Comparison of ENCODE assay signal across 8 mouse cellular contexts in the genomic region with DNA sequence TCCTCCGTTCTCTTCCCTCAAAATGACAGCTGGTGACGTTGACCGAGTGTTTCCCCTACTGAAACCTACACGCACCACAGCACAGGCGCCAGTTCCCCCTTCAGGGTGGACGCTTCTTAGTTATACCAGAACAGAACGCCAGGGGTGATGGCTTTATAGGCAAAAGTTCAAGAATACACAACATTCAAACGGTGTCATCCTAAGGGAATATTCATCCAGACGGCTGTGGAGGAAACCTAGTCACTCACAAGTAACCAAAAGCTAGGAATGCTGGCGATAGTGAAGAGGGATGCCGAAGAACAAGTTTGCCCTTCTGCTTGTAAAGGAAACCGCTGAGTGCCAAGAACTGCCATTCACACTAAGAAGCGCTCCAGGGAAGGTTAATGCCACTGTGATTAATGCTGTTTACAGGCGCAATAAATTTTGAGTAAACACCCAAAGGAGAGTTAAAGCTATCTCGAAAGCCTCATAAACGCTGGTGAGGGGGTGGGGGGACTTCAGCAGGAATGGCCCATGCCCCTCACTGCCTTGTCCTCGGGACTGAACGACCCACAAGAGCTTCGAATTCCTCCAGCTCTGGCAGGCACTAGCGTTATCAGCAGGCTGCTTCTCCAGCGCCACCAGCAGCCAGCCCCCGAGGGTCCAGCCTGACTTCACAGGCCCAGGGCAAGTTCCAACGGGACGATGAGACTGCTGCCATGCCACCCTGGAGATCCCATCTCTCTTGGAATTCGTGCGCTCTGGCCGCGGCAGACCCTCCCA. TPM values are rescaled to one million over a fixed set of nuclear protein-coding genes. Genes with fewer than 3 reads are reported as not detected.
DNase-seq lines count a peak whose midpoint lies in the region; ATAC-seq lines count a peak whose summit lies in the region.

No protein-coding gene starts in this region.

- DNase-seq in CD8-positive naive resting alpha-beta T cell, adult 2 months (ENCODE audit: low read depth in 2 of 2, low spot score in 2 of 2) = peak; percentile 6 to 28
- peak; percentile 70 to 89 for DNase-seq in adrenal gland, adult (ENCODE audit: inconsistent age in 2 of 2, low spot score in 1 of 2)
- DNase-seq in embryo, embryonic 9.5 days (ENCODE audit: extremely low spot score) = peak; percentile 62
- DNase-seq in kidney, postnatal 4 days = peak; percentile 57 to 75
- DNase-seq in spleen, postnatal 4 days (ENCODE audit: low spot score in 2 of 2) = peak; percentile 33 to 73
- DNase-seq in frontal cortex, adult 2 months (ENCODE audit: extremely low spot score in 1 of 2, low spot score in 1 of 2) = no peak

- peak overlapping the region; percentile 95 for H3K4me2 ChIP-seq in heart, embryonic 16.5 days (ENCODE audit: low read depth, low read length)

- WGBS in heart, embryonic 16.5 days = 2% methylated on average over 28 of the region's 28 CpGs

- peak overlapping the region; percentile 63 for H3K4me3 ChIP-seq in heart, embryonic 16.5 days (ENCODE audit: low read length)

- peak; percentile 29; the same call in 1 of the 2 replicates for ATAC-seq in heart, embryonic 16.5 days (replicated peaks; ENCODE audit: extremely low read depth, insufficient read depth, low FRiP score)
- ATAC-seq in megakaryocyte-erythroid progenitor cell, adult 5-6 weeks (replicated peaks; ENCODE audit: low FRiP score, low TSS enrichment, poor library complexity, severe bottlenecking) = peak; percentile 58

- H3K27ac ChIP-seq in heart, embryonic 16.5 days (ENCODE audit: low read length) = peak overlapping the region; percentile 97

- no peaks in the 10 kb centered on the region for H3K27me3 ChIP-seq in heart, embryonic 16.5 days (ENCODE audit: control insufficient read depth, insufficient read depth, low read length)

- peaks cover 16% of the 10 kb centered on the region for H3K4me1 ChIP-seq in heart, embryonic 16.5 days (ENCODE audit: control insufficient read depth, insufficient read depth, low read length)

- no peaks in the 10 kb centered on the region for H3K36me3 ChIP-seq in heart, embryonic 16.5 days (ENCODE audit: control insufficient read depth, insufficient read depth)

- no peaks in the 10 kb centered on the region for H3K9me3 ChIP-seq in heart, embryonic 16.5 days (replicated peaks; ENCODE audit: control insufficient read depth, low read length)

- H3K9ac ChIP-seq in heart, embryonic 16.5 days (ENCODE audit: low read length) = peak overlapping the region; percentile 95

RNA-seq across cellular contexts. Expression of a gene that starts 2.0 kb away (rescaled TPM):
- 65.7 and 66.8 TPM in 2 replicates for polyA plus RNA-seq in heart, embryonic 16.5 days (2015; fragmentation: Nextera tagmentation; extraction: Ambion mirVana)
- 22.7 and 27.6 TPM in 2 replicates for total RNA-seq in megakaryocyte-erythroid progenitor cell, adult 5-6 weeks (2014; fragmentation: Nextera tagmentation)
- 17.9 and 24.2 TPM in 2 replicates for total RNA-seq in megakaryocyte-erythroid progenitor cell, adult 5-6 weeks (2017)
- 28.0 and 29.9 TPM in 2 replicates for polyA plus RNA-seq in frontal cortex, adult 2 months (2012; rRNA removed)

Comparison
In these comparisons a context has a peak if more than half of its experiments do, and no peak if none do; other contexts are left out.
1. DNase-seq: peak in CD8-positive naive resting alpha-beta T cell, adult 2 months (2 of 2), adrenal gland, adult (2 of 2), embryo, embryonic 9.5 days (single experiment), kidney, postnatal 4 days (2 of 2) and spleen, postnatal 4 days (2 of 2); none in frontal cortex, adult 2 months (0 of 2).